Mouse (Mus musculus) G1E (cell line): ENCODE measurements around the gene Rab31.

ENCODE experiments used
- CTCF ChIP-seq: IDR thresholded peaks from 2 replicates; pipeline ENCODE4 v1.5.1; 2012; ENCODE audit warnings: low read depth, low read length, inconsistent platforms, mixed read lengths
- GATA1 ChIP-seq: IDR thresholded peaks from 2 replicates; pipeline ENCODE4 v1.6.1; 2012; ENCODE audit warnings: borderline replicate concordance, low read length, inconsistent platforms, mixed read lengths

- TF ChIP-seq CTCF (no peak), GATA1 (no peak)
Measured at GRCm38 (mm10) chr17:65755857-65756256, 16.7 kb downstream of the Rab31 start.
